Mouse (Mus musculus): ENCODE results near the gene Zkscan5. TPM values are rescaled to one million over a fixed set of nuclear protein-coding genes. Genes with fewer than 3 reads are reported as not detected.

Gene Zkscan5
- total and polyA plus RNA-seq, 2 experiments, result 4.9 to 7.8 TPM

DNA sequence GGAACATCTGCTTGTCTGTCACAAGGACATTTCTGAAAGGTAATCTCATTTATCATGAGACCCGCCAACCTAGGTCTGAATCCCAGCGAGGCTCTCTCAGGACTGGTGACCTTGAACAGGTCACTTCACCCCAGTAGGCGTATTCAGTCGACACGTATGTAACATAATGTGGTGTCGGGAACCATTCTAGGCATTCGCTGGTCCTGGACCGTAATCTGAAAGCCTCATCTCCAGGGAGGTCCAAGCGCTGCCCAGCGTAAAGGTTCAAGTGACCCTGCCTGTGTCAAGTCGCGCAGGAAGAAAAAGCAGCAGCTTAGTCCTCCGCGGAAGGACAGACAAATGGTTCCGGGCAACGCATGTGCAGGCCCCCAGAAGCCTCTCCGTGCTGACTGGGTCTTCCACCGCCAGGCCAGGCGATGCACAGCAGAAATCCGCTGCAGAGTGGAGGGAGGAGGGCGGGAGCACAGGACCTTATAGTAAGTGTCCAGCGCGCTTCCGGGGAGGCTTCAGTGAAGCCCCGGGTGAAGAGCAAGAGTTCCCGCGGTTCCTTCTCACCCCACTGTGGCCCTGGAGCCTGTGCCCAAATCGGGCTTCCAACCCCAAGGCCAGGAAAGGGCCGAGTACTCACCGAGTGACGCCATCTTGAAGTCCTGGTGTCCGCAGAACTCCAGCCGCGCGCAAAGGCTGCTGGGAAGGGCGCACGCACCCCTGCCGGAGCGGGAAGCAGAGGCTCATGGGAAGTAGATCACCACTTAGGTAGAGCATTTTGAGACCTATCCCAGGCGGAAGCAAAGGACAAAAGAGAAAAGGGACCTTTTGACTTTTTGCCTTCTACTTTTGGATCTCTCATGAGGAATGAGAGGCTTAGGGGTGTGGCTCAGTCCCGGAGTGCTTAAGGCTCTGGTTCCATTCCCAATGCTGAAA is 13.2 kb upstream of the Zkscan5 start:
- Histone ChIP-seq H3K27me3 (ENCODE audit: control insufficient read depth, insufficient read depth, low read length) (no peaks in the 10 kb centered on the region), H3K4me3 (ENCODE audit: insufficient read depth, low read depth, low read length) (peak overlapping the region; percentile 72), H3K4me1 (ENCODE audit: control insufficient read depth, insufficient read depth, low read length) (peaks cover 24% of the 10 kb centered on the region), H3K79me2 (ENCODE audit: control insufficient read depth, insufficient read depth, low read length) (peaks cover 26% of the 10 kb centered on the region; the same call in 1 of the 2 replicates), H3K36me3 (ENCODE audit: control insufficient read depth, insufficient read depth, low read length) (peaks cover 22% of the 10 kb centered on the region), H3K9ac (ENCODE audit: low read depth, low read length) (peak overlapping the region; percentile 80), H3K27ac (replicated peaks; ENCODE audit: insufficient read depth, low read depth, low read length) (peak overlapping the region; percentile 94)
- TF ChIP-seq CTCF (IDR thresholded peaks at IDR 0.05; ENCODE audit: low read depth, low read length) (no peak), POLR2A (IDR thresholded peaks at IDR 0.05; ENCODE audit: extremely low read depth, insufficient read depth, low read length) (peak; percentile 65; the same call in 1 of the 2 replicates)
- under 1% methylated on average over 41 of the region's 41 CpGs for WGBS
- peak; percentile 89 for DNase-seq (ENCODE audit: extremely low read depth, low read depth, low spot score)

DNA sequence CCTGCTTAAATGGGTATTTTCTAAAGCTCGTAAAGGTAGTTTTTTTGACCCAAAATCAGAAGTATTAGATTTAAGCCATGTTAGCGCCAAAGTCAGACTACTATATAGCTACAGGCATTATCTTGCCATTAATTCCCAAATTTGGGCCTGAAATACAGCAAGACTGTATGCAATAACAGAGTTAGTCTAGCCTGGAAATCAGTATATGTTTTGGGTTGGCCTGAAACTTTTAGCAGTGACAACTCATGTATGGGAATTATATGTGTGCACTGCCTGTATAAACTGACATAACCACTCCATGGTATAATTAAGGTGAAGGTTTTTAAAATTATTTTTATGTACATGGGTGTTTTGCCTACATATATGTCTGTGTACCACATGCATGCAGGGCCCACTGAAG is 12.4 kb upstream of the Zkscan5 start, which contains the start of gene Atp5j2:
TSS of gene Atp5j2 (minus strand) at position 101 of the 400 bp plus-strand sequence.
- no peak for DNase-seq (ENCODE audit: extremely low read depth, low read depth, low spot score)
- Histone ChIP-seq H3K27ac (replicated peaks; ENCODE audit: insufficient read depth, low read depth, low read length) (peak within 1 kb of the TSS; percentile 94), H3K4me3 (ENCODE audit: insufficient read depth, low read depth, low read length) (peak within 1 kb of the TSS; percentile 72), H3K36me3 (ENCODE audit: control insufficient read depth, insufficient read depth, low read length) (peaks cover 27% of the 10 kb centered on the region), H3K9ac (ENCODE audit: low read depth, low read length) (peak within 1 kb of the TSS; percentile 80), H3K4me1 (ENCODE audit: control insufficient read depth, insufficient read depth, low read length) (peaks cover 18% of the 10 kb centered on the region), H3K79me2 (ENCODE audit: control insufficient read depth, insufficient read depth, low read length) (peaks cover 26% of the 10 kb centered on the region; the same call in 1 of the 2 replicates), H3K27me3 (ENCODE audit: control insufficient read depth, insufficient read depth, low read length) (no peaks in the 10 kb centered on the region)
- WGBS, result 100% methylated on average over 2 of the region's 2 CpGs
- no peak for TF ChIP-seq CTCF (IDR thresholded peaks at IDR 0.05; ENCODE audit: low read depth, low read length)
- TF ChIP-seq POLR2A (IDR thresholded peaks at IDR 0.05; ENCODE audit: extremely low read depth, insufficient read depth, low read length), result no peak

DNA sequence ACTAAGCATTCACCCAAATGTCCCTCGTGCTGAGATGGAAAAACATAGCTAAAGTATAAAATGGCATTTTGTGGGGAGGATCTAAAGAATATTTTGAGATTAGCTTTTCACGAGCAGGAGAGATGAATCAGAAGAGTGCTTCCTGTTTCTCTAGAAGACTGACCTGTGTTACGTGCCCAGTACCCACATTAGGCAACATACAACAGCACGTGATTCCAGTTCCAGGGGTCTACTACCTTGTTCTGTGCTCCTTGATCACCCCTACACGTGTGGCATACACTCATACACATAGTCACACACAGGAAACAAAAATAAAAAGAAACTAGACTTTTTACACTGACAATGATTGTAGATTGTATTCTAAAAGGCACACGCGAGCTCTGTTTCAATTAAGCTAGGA is 4.0 kb upstream of the Zkscan5 start:
- Histone ChIP-seq H3K36me3 (ENCODE audit: control insufficient read depth, insufficient read depth, low read length) (peaks cover 21% of the 10 kb centered on the region), H3K27ac (replicated peaks; ENCODE audit: insufficient read depth, low read depth, low read length) (no peak overlapping the region), H3K79me2 (ENCODE audit: control insufficient read depth, insufficient read depth, low read length) (peaks cover 8% of the 10 kb centered on the region; the same call in 1 of the 2 replicates), H3K4me3 (ENCODE audit: insufficient read depth, low read depth, low read length) (no peak overlapping the region), H3K4me1 (ENCODE audit: control insufficient read depth, insufficient read depth, low read length) (peaks cover 7% of the 10 kb centered on the region; the same call in 1 of the 2 replicates), H3K27me3 (ENCODE audit: control insufficient read depth, insufficient read depth, low read length) (no peaks in the 10 kb centered on the region), H3K9ac (ENCODE audit: low read depth, low read length) (0 out of 2 replicates have a peak overlapping the region, but pooled peaks have one; percentile 19)
- TF ChIP-seq CTCF (IDR thresholded peaks at IDR 0.05; ENCODE audit: low read depth, low read length) (no peak), POLR2A (IDR thresholded peaks at IDR 0.05; ENCODE audit: extremely low read depth, insufficient read depth, low read length) (no peak)
- 73% methylated on average over 7 of the region's 7 CpGs for WGBS
- no peak for DNase-seq (ENCODE audit: extremely low read depth, low read depth, low spot score)

- H3K79me2 ChIP-seq (ENCODE audit: control insufficient read depth, insufficient read depth, low read length), result peaks cover 8% of the 10 kb centered on the region; the same call in 1 of the 2 replicates
- WGBS, result under 1% methylated on average over 37 of the region's 37 CpGs
- peak within 1 kb of the TSS; percentile 75 for H3K27ac ChIP-seq (replicated peaks; ENCODE audit: insufficient read depth, low read depth, low read length)
- DNase-seq (ENCODE audit: extremely low read depth, low read depth, low spot score), result peak; percentile 88
- peaks cover 11% of the 10 kb centered on the region; the same call in 1 of the 2 replicates for H3K4me1 ChIP-seq (ENCODE audit: control insufficient read depth, insufficient read depth, low read length)
- peak within 1 kb of the TSS; percentile 91 for H3K4me3 ChIP-seq (ENCODE audit: insufficient read depth, low read depth, low read length)
- TF ChIP-seq CTCF (IDR thresholded peaks at IDR 0.05; ENCODE audit: low read depth, low read length) (no peak), POLR2A (IDR thresholded peaks at IDR 0.05; ENCODE audit: extremely low read depth, insufficient read depth, low read length) (0 out of 2 replicates have a peak, but pooled peaks have one; percentile 49)
- H3K36me3 ChIP-seq (ENCODE audit: control insufficient read depth, insufficient read depth, low read length), result peaks cover 11% of the 10 kb centered on the region
- H3K9ac ChIP-seq (ENCODE audit: low read depth, low read length), result peak within 1 kb of the TSS; percentile 81
- H3K27me3 ChIP-seq (ENCODE audit: control insufficient read depth, insufficient read depth, low read length), result no peaks in the 10 kb centered on the region
Measured at GRCm38 (mm10) chr5:145201321-145201991, 2.9 kb upstream of the Zkscan5 start, which contains the start of gene Zkscan14. TSS of gene Zkscan14 (minus strand) at chr5:145201868.

DNA sequence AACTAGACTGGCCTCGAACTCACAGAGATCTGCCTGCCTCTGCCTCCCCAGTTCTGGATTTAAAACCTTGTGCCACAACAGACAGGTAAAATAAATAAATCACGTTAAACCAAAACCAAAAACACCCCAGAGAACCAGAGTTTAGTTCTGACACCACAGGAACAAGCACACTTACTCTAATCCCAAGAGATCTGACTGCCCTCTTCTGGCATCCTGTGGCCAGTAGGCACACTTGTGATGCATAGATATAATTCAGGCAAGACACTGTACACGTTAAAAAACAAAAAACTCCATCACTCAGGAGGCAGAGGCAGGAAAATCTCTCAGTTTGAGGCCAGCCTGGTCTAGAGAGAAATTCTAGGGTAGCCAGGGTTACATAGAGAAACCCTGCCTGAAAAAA is 1.9 kb upstream of the Zkscan5 start:
- H3K4me3 ChIP-seq (ENCODE audit: insufficient read depth, low read depth, low read length), result no peak overlapping the region
- H3K4me1 ChIP-seq (ENCODE audit: control insufficient read depth, insufficient read depth, low read length), result peaks cover 11% of the 10 kb centered on the region; the same call in 1 of the 2 replicates
- TF ChIP-seq CTCF (IDR thresholded peaks at IDR 0.05; ENCODE audit: low read depth, low read length), result no peak
- no peak for TF ChIP-seq POLR2A (IDR thresholded peaks at IDR 0.05; ENCODE audit: extremely low read depth, insufficient read depth, low read length)
- peaks cover 11% of the 10 kb centered on the region; the same call in 1 of the 2 replicates for H3K79me2 ChIP-seq (ENCODE audit: control insufficient read depth, insufficient read depth, low read length)
- no peak overlapping the region for H3K9ac ChIP-seq (ENCODE audit: low read depth, low read length)
- H3K36me3 ChIP-seq (ENCODE audit: control insufficient read depth, insufficient read depth, low read length), result peaks cover 8% of the 10 kb centered on the region; the same call in 1 of the 2 replicates
- 47% methylated on average over 3 of the region's 3 CpGs for WGBS
- H3K27me3 ChIP-seq (ENCODE audit: control insufficient read depth, insufficient read depth, low read length), result no peaks in the 10 kb centered on the region
- H3K27ac ChIP-seq (replicated peaks; ENCODE audit: insufficient read depth, low read depth, low read length), result no peak overlapping the region
- DNase-seq (ENCODE audit: extremely low read depth, low read depth, low spot score), result no peak
